Mouse (Mus musculus): Measurements from ENCODE around the gene Trpc2. TPM values are rescaled to one million over a fixed set of nuclear protein-coding genes. Genes with fewer than 3 reads are reported as not detected.

Trpc2 gene
- polyA plus RNA-seq, 2 experiments: 0.12 TPM; not detected in 1

- H3K4me2 ChIP-seq (ENCODE audit: low read depth): no peak overlapping the region
- no peak for ATAC-seq (ENCODE audit: insufficient read depth)
- H3K9me3 ChIP-seq (ENCODE audit: control insufficient read depth, low read length): no peaks in the 10 kb centered on the region
- no peaks in the 10 kb centered on the region for H3K4me1 ChIP-seq (replicated peaks; ENCODE audit: control insufficient read depth in 2 of 2, insufficient read depth in 2 of 2, low read length in 1 of 2)
- H3K27me3 ChIP-seq (ENCODE audit: control insufficient read depth, insufficient read depth, low read length): no peaks in the 10 kb centered on the region
- WGBS (ENCODE audit: insufficient replicate concordance): 92% methylated on average over 5 of the region's 5 CpGs
- no peak overlapping the region for H3K9ac ChIP-seq (replicated peaks)
- TF ChIP-seq CTCF (IDR thresholded peaks at IDR 0.05; ENCODE audit: low read depth) (no peak), EP300 (IDR thresholded peaks at IDR 0.05; ENCODE audit: low read depth) (no peak)
- H3K4me3 ChIP-seq (ENCODE audit: insufficient read depth in 1 of 2, low read depth in 2 of 2, low read length in 2 of 2): no peak overlapping the region
- H3K36me3 ChIP-seq (replicated peaks; ENCODE audit: control insufficient read depth, insufficient read depth, low read depth): peaks cover 56% of the 10 kb centered on the region
- no peak for DNase-seq (ENCODE audit: low read depth in 3 of 3, low spot score in 3 of 3)
- no peak overlapping the region for H3K27ac ChIP-seq
Measured at GRCm38 (mm10) chr7:102137898-102138297, 55.0 kb downstream of the Trpc2 start.

Other genes starting within 250 kb of the Trpc2 start
- 4.4 and 6.8 TPM in 2 replicates for gene Inppl1, start 244.9 kb upstream of the Trpc2 start, polyA plus RNA-seq (2012; rRNA removed)
- 0.69 and 2.0 TPM in 2 replicates for gene Inppl1, start 244.9 kb upstream of the Trpc2 start, polyA plus RNA-seq (2014; fragmentation: Nextera tagmentation; extraction: Ambion mirVana)
- gene Folr2, start 225.9 kb upstream of the Trpc2 start, polyA plus RNA-seq (2012; rRNA removed): 7.4 and 8.0 TPM in 2 replicates
- 4.2 and 6.5 TPM in 2 replicates for gene Folr2, start 225.9 kb upstream of the Trpc2 start, polyA plus RNA-seq (2014; fragmentation: Nextera tagmentation; extraction: Ambion mirVana)
- gene Anapc15, start 219.4 kb upstream of the Trpc2 start, polyA plus RNA-seq (2012; rRNA removed): 25.6 and 54.6 TPM in 2 replicates
- 51.9 and 52.0 TPM in 2 replicates for gene Anapc15, start 219.4 kb upstream of the Trpc2 start, polyA plus RNA-seq (2014; fragmentation: Nextera tagmentation; extraction: Ambion mirVana)
- 0.33 and 0.53 TPM in 2 replicates for gene Folr1, start 212.3 kb upstream of the Trpc2 start, polyA plus RNA-seq (2012; rRNA removed)
- gene Folr1, start 212.3 kb upstream of the Trpc2 start, polyA plus RNA-seq (2014; fragmentation: Nextera tagmentation; extraction: Ambion mirVana): 0.38 TPM in 1 of 2 replicates, not detected in the other
- gene Lamtor1, start 177.2 kb upstream of the Trpc2 start, polyA plus RNA-seq (2012; rRNA removed): 61.7 and 74.8 TPM in 2 replicates
- 63.3 and 67.8 TPM in 2 replicates for gene Lamtor1, start 177.2 kb upstream of the Trpc2 start, polyA plus RNA-seq (2014; fragmentation: Nextera tagmentation; extraction: Ambion mirVana)
- 0.05 and 0.08 TPM in 2 replicates for gene Tomt, start 176.8 kb upstream of the Trpc2 start, polyA plus RNA-seq (2012; rRNA removed)
- 0.09 and 0.13 TPM in 2 replicates for gene Tomt, start 176.8 kb upstream of the Trpc2 start, polyA plus RNA-seq (2014; fragmentation: Nextera tagmentation; extraction: Ambion mirVana)
- gene Lrrc51, start 149.2 kb upstream of the Trpc2 start, polyA plus RNA-seq (2012; rRNA removed): 1.3 and 1.4 TPM in 2 replicates
- 1.8 and 2.1 TPM in 2 replicates for gene Lrrc51, start 149.2 kb upstream of the Trpc2 start, polyA plus RNA-seq (2014; fragmentation: Nextera tagmentation; extraction: Ambion mirVana)
- gene Numa1, start 149.0 kb upstream of the Trpc2 start, polyA plus RNA-seq (2012; rRNA removed): 27.4 and 28.6 TPM in 2 replicates
- 36.2 and 41.3 TPM in 2 replicates for gene Numa1, start 149.0 kb upstream of the Trpc2 start, polyA plus RNA-seq (2014; fragmentation: Nextera tagmentation; extraction: Ambion mirVana)
- 12.7 and 14.8 TPM in 2 replicates for gene Il18bp, start 64.4 kb upstream of the Trpc2 start, polyA plus RNA-seq (2012; rRNA removed)
- 15.0 and 15.9 TPM in 2 replicates for gene Il18bp, start 64.4 kb upstream of the Trpc2 start, polyA plus RNA-seq (2014; fragmentation: Nextera tagmentation; extraction: Ambion mirVana)
- 10.9 and 16.9 TPM in 2 replicates for gene Rnf121, start 17.6 kb upstream of the Trpc2 start, polyA plus RNA-seq (2012; rRNA removed)
- gene Rnf121, start 17.6 kb upstream of the Trpc2 start, polyA plus RNA-seq (2014; fragmentation: Nextera tagmentation; extraction: Ambion mirVana): 10.0 and 10.5 TPM in 2 replicates
- 14.7 and 16.0 TPM in 2 replicates for gene Xndc1, start 17.6 kb upstream of the Trpc2 start, polyA plus RNA-seq (2012; rRNA removed)
- gene Xndc1, start 17.6 kb upstream of the Trpc2 start, polyA plus RNA-seq (2014; fragmentation: Nextera tagmentation; extraction: Ambion mirVana): 5.4 and 6.3 TPM in 2 replicates
- gene Xntrpc, start 17.4 kb upstream of the Trpc2 start, polyA plus RNA-seq (2012; rRNA removed): 1.1 and 1.5 TPM in 2 replicates
- gene Xntrpc, start 17.4 kb upstream of the Trpc2 start, polyA plus RNA-seq (2014; fragmentation: Nextera tagmentation; extraction: Ambion mirVana): 0.20 and 0.36 TPM in 2 replicates
- gene Art1, start 18.6 kb downstream of the Trpc2 start, polyA plus RNA-seq (2012; rRNA removed): 0.04 TPM in 1 of 2 replicates, not detected in the other
- gene Art1, start 18.6 kb downstream of the Trpc2 start, polyA plus RNA-seq (2014; fragmentation: Nextera tagmentation; extraction: Ambion mirVana): not detected in 2 replicates
- gene Art5, start 26.4 kb downstream of the Trpc2 start, polyA plus RNA-seq (2012; rRNA removed): 0.08 and 0.10 TPM in 2 replicates
- 0.15 and 0.20 TPM in 2 replicates for gene Art5, start 26.4 kb downstream of the Trpc2 start, polyA plus RNA-seq (2014; fragmentation: Nextera tagmentation; extraction: Ambion mirVana)
- not detected in 2 replicates for gene Chrna10, start 33.7 kb downstream of the Trpc2 start, polyA plus RNA-seq (2012; rRNA removed)
- not detected in 2 replicates for gene Chrna10, start 33.7 kb downstream of the Trpc2 start, polyA plus RNA-seq (2014; fragmentation: Nextera tagmentation; extraction: Ambion mirVana)
- 7.0 and 8.8 TPM in 2 replicates for gene Nup98, start 127.1 kb downstream of the Trpc2 start, polyA plus RNA-seq (2012; rRNA removed)
- gene Nup98, start 127.1 kb downstream of the Trpc2 start, polyA plus RNA-seq (2014; fragmentation: Nextera tagmentation; extraction: Ambion mirVana): 16.3 and 17.4 TPM in 2 replicates
- gene Pgap2, start 127.1 kb downstream of the Trpc2 start, polyA plus RNA-seq (2012; rRNA removed): 14.5 and 15.4 TPM in 2 replicates
- gene Pgap2, start 127.1 kb downstream of the Trpc2 start, polyA plus RNA-seq (2014; fragmentation: Nextera tagmentation; extraction: Ambion mirVana): 18.0 and 20.2 TPM in 2 replicates
- 31.4 and 35.9 TPM in 2 replicates for gene Rhog, start 172.9 kb downstream of the Trpc2 start, polyA plus RNA-seq (2012; rRNA removed)
- gene Rhog, start 172.9 kb downstream of the Trpc2 start, polyA plus RNA-seq (2014; fragmentation: Nextera tagmentation; extraction: Ambion mirVana): 53.4 and 55.6 TPM in 2 replicates
- 6.9 and 7.9 TPM in 2 replicates for gene Stim1, start 184.7 kb downstream of the Trpc2 start, polyA plus RNA-seq (2012; rRNA removed)
- gene Stim1, start 184.7 kb downstream of the Trpc2 start, polyA plus RNA-seq (2014; fragmentation: Nextera tagmentation; extraction: Ambion mirVana): 9.3 and 11.2 TPM in 2 replicates